Mouse (Mus musculus) CH12.LX (cell line): ENCODE results near the gene Carmil1.

Source experiments
- CHD2 ChIP-seq: IDR thresholded peaks from 2 replicates; pipeline ENCODE4 v1.6.1; 2011; ENCODE audit warnings: low read length, improper control_type of control experiment
- CTCF ChIP-seq, 2 experiments: IDR thresholded peaks in 1 of 2; conservative IDR thresholded peaks in 1 of 2; 2 replicates each; pipeline ENCODE4 v1.5.1; 2011 to 2012; ENCODE audit warnings: low read depth in 2 of 2, low read length in 2 of 2, improper control_type of control experiment in 1 of 2, inconsistent platforms in 1 of 2, mild to moderate bottlenecking in 1 of 2, moderate library complexity in 1 of 2
- E2F4 ChIP-seq: IDR thresholded peaks from 2 replicates; pipeline ENCODE4 v1.6.1; 2011; ENCODE audit warnings: low read depth, low read length, improper control_type of control experiment; ENCODE audit not compliant: insufficient replicate concordance
- ELF1 ChIP-seq: IDR thresholded peaks from 2 replicates; pipeline ENCODE4 v1.6.1; 2014; ENCODE audit warnings: low read depth, mild to moderate bottlenecking, inconsistent platforms, low read length, improper control_type of control experiment
- KAT2A ChIP-seq: IDR thresholded peaks from 2 replicates; pipeline ENCODE4 v1.6.1; 2012; ENCODE audit warnings: low read length, improper control_type of control experiment, inconsistent platforms; ENCODE audit not compliant: insufficient replicate concordance
- NELFE ChIP-seq: IDR thresholded peaks from 2 replicates; pipeline ENCODE4 v1.6.1; 2011; ENCODE audit warnings: low read depth, low read length, improper control_type of control experiment
- POLR2A ChIP-seq: IDR thresholded peaks from 2 replicates; pipeline ENCODE4 v1.6.1; 2011; ENCODE audit warnings: low read depth, mild to moderate bottlenecking, improper control_type of control experiment, low read length
- TCF12 ChIP-seq: IDR thresholded peaks from 2 replicates; pipeline ENCODE4 v1.6.1; 2014; ENCODE audit warnings: low read depth, mild to moderate bottlenecking, inconsistent platforms, low read length, improper control_type of control experiment
- ZC3H11A ChIP-seq: IDR thresholded peaks from 2 replicates; pipeline ENCODE4 v1.6.1; 2012; ENCODE audit warnings: low read depth, mild to moderate bottlenecking, inconsistent platforms, low read length, improper control_type of control experiment

- TF ChIP-seq E2F4 (no peak), POLR2A (no peak), ZC3H11A (no peak), CTCF (conservative IDR thresholded peaks at IDR 0.05 in 1 of 2, IDR thresholded peaks at IDR 0.05 in 1 of 2; ENCODE audit: low read depth in 2 of 2, low read length in 2 of 2) (no peak), CHD2 (no peak), TCF12 (no peak), ELF1 (no peak), NELFE (no peak), KAT2A (no peak)
These were observed 74.5 kb downstream of the Carmil1 start for GRCm38 (mm10) chr13:24206097-24206496.
